Mouse (Mus musculus) cortical plate, adult 2 months (tissue): ENCODE measurements around the gene Olfr1193.

Experiments
- CTCF ChIP-seq: fragments of 200-500 bp; IDR thresholded peaks from 2 replicates; pipeline ENCODE4 v1.5.1; 2011; ENCODE audit warnings: mild to moderate bottlenecking, control low read depth, low read length; ENCODE audit not compliant: insufficient read depth; ENCODE audit errors: extremely low read depth
- POLR2A ChIP-seq: fragments of 200-500 bp; IDR thresholded peaks from 2 replicates; pipeline ENCODE4 v1.6.1; 2011; ENCODE audit warnings: mild to moderate bottlenecking, low read length, control low read depth; ENCODE audit not compliant: insufficient read depth; ENCODE audit errors: extremely low read depth

DNA sequence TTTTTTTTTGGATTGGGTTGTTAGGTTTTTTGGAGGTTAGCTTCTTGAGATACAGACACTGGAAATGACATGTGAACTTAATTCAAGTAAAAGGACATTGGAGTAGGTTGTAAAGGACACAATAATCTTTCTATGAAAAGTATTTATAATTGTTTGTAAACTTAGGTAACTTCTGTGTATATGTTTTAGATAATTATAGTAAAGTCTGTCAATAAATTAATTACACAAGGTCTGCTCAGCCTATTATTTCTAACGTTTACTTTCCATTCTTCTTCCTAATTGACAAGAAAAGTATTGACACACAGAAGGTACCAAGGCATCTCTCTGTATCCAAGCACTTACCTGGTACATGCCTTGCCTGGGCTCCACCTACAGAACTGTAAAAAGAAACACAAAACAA lies 27.2 kb upstream of the Olfr1193 start, which contains the start of gene Olfr1192-ps1:
- TF ChIP-seq CTCF (no peak), POLR2A (no peak)
